Mouse (Mus musculus): ENCODE measurements around the gene Vmn2r11.
"Not testable (repeated sequence)": the region's sequence is repeated elsewhere in the genome, so short reads cannot be mapped to it uniquely, and the experiment has no call there.

Gene Vmn2r11

GRCm38 (mm10) chr5:109059469-109059868, at the start of gene Vmn2r11:
Gene Vmn2r11, minus strand, starts transcription at chr5:109059569.
- not testable (repeated sequence) for DNase-seq (ENCODE audit: low spot score)

- DNase-seq (ENCODE audit: low spot score) = not testable (repeated sequence)
These were observed 38.5 kb upstream of the Vmn2r11 start, which contains the start of gene Vmn2r12 for GRCm38 (mm10) chr5:109097850-109098249. Gene Vmn2r12, minus strand, starts transcription at chr5:109097950.

- not testable (repeated sequence) for DNase-seq (ENCODE audit: low spot score)
These were observed 37.1 kb upstream of the Vmn2r11 start for GRCm38 (mm10) chr5:109096482-109096881.

GRCm38 (mm10) chr5:109072016-109072415, 12.6 kb upstream of the Vmn2r11 start:
- not testable (repeated sequence) for DNase-seq (ENCODE audit: low spot score)

- DNase-seq (ENCODE audit: low spot score) = peak; percentile 58
These were observed 4.1 kb downstream of the Vmn2r11 start for GRCm38 (mm10) chr5:109055286-109055685.

- DNase-seq (ENCODE audit: low spot score) = no peak
These were observed 26.8 kb downstream of the Vmn2r11 start for GRCm38 (mm10) chr5:109032591-109032990.

GRCm38 (mm10) chr5:109006427-109006826, 52.9 kb downstream of the Vmn2r11 start, which contains the start of gene Vmn2r10:
Gene Vmn2r10, minus strand, starts transcription at chr5:109006527.
- not testable (repeated sequence) for DNase-seq (ENCODE audit: low spot score)

Measured in testis, postnatal 14 days (tissue).